Mouse (Mus musculus) NIH3T3 (cell line): ENCODE measurements at regions not wholly inside any gene's neighbourhood (a gene's known extent, or its start where the extent isn't known, plus 50 kb on each side); places are given as distances from the start of the nearest gene placed in this dataset.
A peak's percentile ranks its signal among the peaks of the same experiment; 100 is the strongest.
"Not testable (repeated sequence)": the region's sequence is repeated elsewhere in the genome, so short reads cannot be mapped to it uniquely, and the experiment has no call there.

ENCODE experiments used
- DNase-seq: peaks from one replicate; pipeline ENCODE4 v3.0.0-alpha.2; 2012; ENCODE audit warnings: low read depth

DNA sequence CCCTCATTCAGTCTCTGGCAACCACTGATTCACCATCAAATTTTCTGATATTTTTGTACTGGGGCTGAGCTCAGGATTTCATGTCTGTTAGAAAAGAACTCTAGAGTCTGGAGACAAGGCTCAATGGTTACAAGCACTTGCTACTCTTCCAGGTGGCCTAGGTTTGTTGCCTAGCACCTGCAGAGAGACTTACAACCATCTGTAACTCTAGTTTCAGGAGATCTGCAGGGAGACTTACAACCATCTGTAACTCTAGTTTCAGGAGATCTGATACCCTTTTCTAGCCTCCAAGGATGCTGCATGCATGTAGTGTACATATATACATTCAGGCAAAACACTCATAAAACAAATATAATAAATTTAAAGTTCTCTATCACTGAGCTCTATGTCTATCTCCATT, 166.1 kb downstream of the Akr1d1 start:
- DNase-seq: no peak

DNA sequence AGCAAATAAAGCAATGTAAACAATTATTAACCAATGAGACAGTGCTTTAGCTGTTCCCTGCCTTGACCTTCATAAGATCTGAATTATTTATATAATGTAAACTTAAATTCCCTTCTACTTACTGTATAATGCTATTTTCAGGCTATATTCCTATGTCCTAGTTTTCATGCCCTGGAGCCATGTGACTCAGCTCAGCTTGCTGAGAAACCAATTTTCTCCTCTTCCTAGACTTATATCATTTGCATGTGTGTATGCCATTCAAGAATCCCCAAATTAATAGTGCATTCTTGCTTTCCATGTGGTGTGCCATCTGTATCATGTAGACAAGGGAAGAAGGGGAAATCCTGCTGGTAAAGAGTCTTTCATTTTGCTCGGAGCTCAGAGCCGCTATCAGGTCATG, 166.7 kb upstream of the Trim24 start:
- peak; percentile 72 for DNase-seq

GRCm38 (mm10) chr6:37705733-37706145, 164.9 kb upstream of the Trim24 start:
- peak; percentile 73 for DNase-seq

- DNase-seq: not testable (repeated sequence)
Measured at GRCm38 (mm10) chr6:37707671-37708070, 162.9 kb upstream of the Trim24 start.

DNA sequence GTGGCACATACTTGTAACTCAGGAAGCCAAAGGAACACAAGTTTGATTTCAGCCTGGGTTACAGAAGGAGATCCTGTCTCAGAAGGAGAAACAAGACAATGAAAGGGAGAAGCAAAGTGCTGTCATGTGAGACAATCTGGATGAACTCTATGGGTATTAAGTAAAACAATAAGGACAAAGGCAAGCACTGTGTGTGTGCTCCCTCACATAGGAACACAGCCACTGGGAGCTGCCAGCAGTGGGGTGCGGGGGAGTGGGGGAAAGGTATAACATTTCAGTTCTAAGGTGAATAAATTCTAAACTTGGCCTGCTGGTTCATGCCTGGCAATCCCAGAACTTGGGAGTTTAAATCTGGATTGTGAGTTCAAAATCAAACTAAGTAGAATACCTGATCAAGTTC, 158.8 kb upstream of the Trim24 start:
- no peak for DNase-seq

GRCm38 (mm10) chr6:37713411-37713810, 157.2 kb upstream of the Trim24 start:
- no peak for DNase-seq

- DNase-seq: peak; percentile 24
Measured at GRCm38 (mm10) chr6:37714223-37714928, 156.2 kb upstream of the Trim24 start.

GRCm38 (mm10) chr6:37721736-37722135, 148.9 kb upstream of the Trim24 start:
- DNase-seq: no peak

DNA sequence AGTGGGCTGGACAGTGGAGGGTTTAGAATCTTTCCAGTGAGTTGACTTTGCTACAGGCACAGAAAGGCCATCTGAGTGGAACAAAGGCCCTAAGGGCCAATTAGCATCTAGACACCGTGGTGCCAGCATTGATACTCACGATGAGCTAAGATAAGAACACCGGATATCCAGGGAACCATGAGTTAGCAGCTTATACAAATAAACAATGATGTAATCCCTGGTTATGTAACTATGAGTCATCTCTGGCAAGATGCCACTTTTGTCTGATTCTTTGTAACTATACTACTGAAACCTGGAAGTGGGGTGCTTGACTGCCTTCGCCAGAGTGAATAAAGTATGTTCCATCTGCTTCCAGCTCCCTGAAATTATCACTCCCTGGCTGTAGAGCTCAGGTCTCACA, 147.3 kb upstream of the Trim24 start:
- DNase-seq: peak; percentile 81

DNA sequence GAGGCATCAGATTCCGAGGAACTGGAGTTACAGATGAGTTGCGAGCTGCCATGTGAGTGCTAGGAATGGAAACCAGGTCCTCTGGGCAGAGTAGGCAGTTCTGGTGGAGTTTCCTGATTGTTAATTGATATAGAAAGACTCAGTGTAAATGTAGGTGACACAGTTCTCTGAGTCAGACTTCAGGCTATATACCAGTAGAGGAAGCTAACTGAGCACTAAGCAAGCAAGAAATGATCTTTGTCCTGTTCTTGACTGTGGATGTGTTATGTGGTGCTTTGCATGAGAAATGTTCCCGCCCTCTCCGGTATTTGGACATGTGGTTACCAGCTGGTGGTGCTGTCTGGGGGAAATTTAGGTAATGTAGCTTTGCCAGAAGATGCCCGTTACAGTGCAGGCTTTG, 146.4 kb upstream of the Trim24 start:
- no peak for DNase-seq

GRCm38 (mm10) chr6:37728621-37729020, 142.0 kb upstream of the Trim24 start:
- no peak for DNase-seq

DNA sequence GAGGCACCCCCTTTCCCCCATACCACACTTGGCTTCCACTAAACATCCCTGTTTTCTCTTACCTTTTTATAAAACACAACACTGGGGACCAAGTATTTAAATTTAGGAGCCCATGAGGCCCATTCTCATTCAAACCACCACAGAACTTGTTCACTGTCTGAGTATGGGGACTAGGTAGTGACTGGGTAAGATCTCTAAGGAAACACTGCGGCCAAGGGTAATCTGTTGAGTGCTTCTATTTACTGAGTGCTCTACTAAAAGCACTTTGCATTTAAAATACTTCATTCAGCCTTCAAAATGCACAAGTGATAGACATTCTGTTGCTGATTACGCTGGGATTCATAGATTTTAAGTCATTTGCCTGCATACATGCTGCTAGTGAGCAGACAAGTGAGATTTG, 141.4 kb upstream of the Trim24 start:
- no peak for DNase-seq

DNA sequence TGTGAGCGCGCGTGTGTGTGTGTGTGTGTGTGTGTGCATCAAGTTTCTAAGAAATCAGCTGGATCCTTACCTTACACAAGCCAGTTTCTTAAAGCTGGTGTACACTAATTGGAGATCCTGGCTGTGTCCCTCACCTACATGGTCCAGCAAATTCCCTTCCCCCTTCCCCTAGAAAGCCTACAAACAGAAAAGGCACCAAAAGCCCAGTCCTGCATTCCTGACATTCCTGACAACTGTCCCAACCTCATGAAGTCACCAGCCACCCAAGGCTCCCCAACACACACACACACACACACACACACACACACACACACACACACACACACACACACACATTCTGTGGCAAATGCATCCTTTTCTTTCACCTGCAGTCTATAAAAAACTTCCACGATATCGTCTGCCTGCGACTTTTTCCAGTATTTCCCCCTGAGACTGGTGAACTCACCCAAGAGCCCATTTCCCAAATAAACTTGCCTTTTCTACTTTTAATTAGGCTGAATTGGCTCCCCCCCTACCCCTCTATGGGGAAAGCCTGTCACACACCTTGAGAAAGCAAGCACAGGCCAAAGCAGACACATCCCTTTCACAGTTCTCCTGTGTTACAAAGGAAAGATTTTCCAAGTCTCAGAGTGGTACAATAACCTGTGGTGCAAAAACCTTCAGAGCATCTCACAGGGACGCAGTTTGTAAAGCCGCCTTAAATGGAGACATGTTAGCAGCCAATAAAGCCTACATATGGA, 139.9 kb upstream of the Trim24 start:
- no peak for DNase-seq

DNA sequence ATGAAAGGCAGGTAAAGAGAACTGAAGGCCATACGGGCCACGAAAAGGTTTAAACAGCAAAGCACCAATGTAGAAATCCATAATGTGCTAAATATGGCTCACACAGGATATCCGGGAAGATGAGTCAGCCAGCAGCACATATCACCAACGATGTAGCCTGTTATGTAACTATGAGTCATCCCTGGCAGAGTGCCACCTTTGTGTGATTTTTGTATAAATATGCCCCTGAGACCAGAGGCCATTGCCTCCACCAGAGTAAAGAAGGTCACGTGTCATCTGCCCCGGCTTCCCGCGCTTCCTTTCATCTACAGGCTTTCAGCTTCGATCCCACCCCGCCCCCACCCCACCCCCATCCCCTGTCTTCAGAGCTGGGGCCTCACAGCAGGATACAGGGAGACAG, 138.2 kb upstream of the Trim24 start:
- peak; percentile 89 for DNase-seq

GRCm38 (mm10) chr6:37735288-37735961, 135.2 kb upstream of the Trim24 start:
- peak; percentile 16 for DNase-seq

GRCm38 (mm10) chr6:37735962-37736297, 134.7 kb upstream of the Trim24 start:
- peak; percentile 28 for DNase-seq

DNA sequence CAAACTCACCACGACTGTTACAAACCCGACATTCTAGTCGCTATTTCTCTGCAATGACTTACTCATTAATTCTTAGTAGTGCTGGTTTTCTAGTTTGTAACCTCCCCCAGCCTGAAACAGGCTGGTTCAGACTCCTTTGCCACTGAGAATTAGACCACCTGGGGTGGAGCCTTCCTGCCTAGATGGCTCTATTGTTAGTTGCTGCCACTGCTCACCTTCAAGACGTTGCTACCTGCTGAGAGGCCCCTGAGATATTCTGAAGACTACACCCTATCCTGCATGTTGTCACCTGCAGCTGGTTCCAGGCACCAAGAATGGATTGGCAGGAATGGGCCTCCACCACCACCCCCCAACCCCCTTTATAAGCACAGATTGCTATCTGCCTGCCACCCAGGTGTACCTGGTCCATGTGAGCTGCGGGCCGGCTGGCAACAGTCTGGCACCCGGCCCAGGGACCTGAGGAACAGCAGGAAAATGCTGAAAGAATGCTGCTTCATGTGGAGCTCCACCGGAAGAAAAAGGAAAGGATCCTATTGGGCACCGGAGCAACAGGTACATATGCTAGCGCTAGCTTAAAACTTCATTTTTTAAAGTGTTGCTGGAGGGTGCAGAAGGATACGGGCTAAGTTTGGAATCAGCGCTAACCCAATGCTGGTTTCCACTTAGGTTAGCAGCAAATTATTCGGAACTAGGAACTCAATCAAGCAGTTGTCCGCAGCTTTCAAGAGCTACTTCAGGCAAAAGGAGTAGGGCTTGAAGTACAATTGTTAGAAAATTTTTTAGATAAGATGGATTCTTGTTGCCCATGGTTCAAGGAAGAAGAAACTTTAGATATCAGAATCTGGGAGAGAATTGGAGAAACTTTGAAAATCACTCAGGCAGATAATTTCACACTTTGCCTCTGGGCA, 129.4 kb upstream of the Trim24 start:
- DNase-seq: no peak

- not testable (repeated sequence) for DNase-seq
Measured at GRCm38 (mm10) chr6:37741916-37742315, 128.7 kb upstream of the Trim24 start.

GRCm38 (mm10) chr6:37744679-37745078, 125.9 kb upstream of the Trim24 start:
- DNase-seq: peak; percentile 30

DNA sequence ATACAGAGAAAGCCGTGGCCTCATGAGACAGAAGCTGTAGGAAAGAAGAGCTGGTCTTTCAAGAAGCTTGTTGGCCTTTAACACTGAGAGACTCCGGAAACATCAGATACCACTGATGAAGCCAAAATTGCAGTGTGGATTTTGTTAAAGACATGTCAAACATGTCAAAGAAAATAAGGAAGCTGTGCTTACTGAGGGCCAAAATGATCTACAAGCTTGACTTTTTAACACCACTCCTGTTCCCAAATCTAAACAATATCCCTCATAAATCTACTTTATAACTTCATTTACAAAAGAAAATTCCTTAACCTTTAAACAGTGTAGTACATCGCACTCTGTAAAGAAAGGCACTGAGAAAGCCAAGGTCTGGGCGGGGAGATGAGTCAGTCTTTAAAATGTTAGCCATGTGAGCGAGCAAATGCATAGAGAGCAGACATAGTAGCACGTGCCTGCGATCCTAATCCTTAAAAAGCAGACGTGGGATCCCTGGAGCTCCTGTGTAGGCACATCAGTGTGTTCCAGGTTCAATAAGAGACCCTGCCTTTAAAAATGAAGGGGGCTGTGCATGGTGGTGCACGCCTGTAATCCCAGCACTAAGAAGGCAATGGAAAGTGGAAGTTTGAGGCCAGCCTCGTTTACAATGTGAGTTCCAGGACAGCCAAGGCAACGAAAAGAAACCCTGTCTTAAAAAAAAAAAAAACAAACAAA, 125.1 kb upstream of the Trim24 start:
- peak; percentile 44 for DNase-seq

- not testable (repeated sequence) for DNase-seq
Measured at GRCm38 (mm10) chr6:37747793-37748192, 122.8 kb upstream of the Trim24 start.
